Mouse (Mus musculus) neural tube, embryonic 12.5 days (tissue): ENCODE measurements at regions not wholly inside any gene's neighbourhood (a gene's known extent, or its start where the extent isn't known, plus 50 kb on each side); places are given as distances from the start of the nearest gene placed in this dataset.

Experiments
- ATAC-seq: fragments of 200-750 bp; cut with Nextera tagmentation; 2 replicates; pipeline ENCODE4 v1.8.0; 2017; ENCODE audit warnings: low read depth, mild to moderate bottlenecking, moderate TSS enrichment, moderate library complexity; ENCODE audit not compliant: low FRiP score
- H3K27ac ChIP-seq: fragments of 300-500 bp; sonication (generic); 2 replicates; pipeline ENCODE4 v1.5.1; 2016
- H3K27me3 ChIP-seq: fragments of 300-500 bp; sonication (generic); replicated peaks from 2 replicates; pipeline ENCODE4 v1.6.1; 2016; ENCODE audit warnings: mild to moderate bottlenecking
- H3K36me3 ChIP-seq: fragments of 300-500 bp; sonication (generic); 2 replicates; pipeline ENCODE4 v1.6.1; 2016; ENCODE audit warnings: mild to moderate bottlenecking
- H3K4me1 ChIP-seq: fragments of 300-500 bp; sonication (generic); 2 replicates; pipeline ENCODE4 v1.6.1; 2016
- H3K4me2 ChIP-seq: fragments of 300-500 bp; sonication (generic); replicated peaks from 2 replicates; pipeline ENCODE4 v1.6.1; 2016; ENCODE audit warnings: mild to moderate bottlenecking
- H3K4me3 ChIP-seq: fragments of 300-500 bp; sonication (generic); 2 replicates; pipeline ENCODE4 v1.5.1; 2016
- H3K9ac ChIP-seq: fragments of 300-500 bp; sonication (generic); 2 replicates; pipeline ENCODE4 v1.6.1; 2016; ENCODE audit warnings: mild to moderate bottlenecking
- H3K9me3 ChIP-seq: fragments of 300-500 bp; sonication (generic); 2 replicates; pipeline ENCODE4 v1.6.1; 2016; ENCODE audit warnings: mild to moderate bottlenecking
- WGBS: fragments of 180-500 bp; shearing (Covaris S2); methylation state at CpG from one replicate; pipeline ENCODE4 v1.1.7; 2016; 5-methylcytosine and 5-hydroxymethylcytosine counted together

GRCm38 (mm10) chr12:12645183-12645582, 296.5 kb downstream of the Mycn start:
- WGBS, result 86% methylated on average over 4 of the region's 4 CpGs
- H3K4me3 ChIP-seq, result no peak overlapping the region
- H3K27me3 ChIP-seq, result no peaks in the 10 kb centered on the region
- no peak overlapping the region for H3K27ac ChIP-seq
- no peak overlapping the region for H3K4me2 ChIP-seq
- H3K9me3 ChIP-seq, result no peaks in the 10 kb centered on the region
- no peak overlapping the region for H3K9ac ChIP-seq
- H3K4me1 ChIP-seq, result no peaks in the 10 kb centered on the region
- no peaks in the 10 kb centered on the region for H3K36me3 ChIP-seq
- no peak for ATAC-seq

- Histone ChIP-seq H3K9ac (no peak overlapping the region), H3K36me3 (no peaks in the 10 kb centered on the region)
- no peak for ATAC-seq
These were observed 298.3 kb downstream of the Mycn start for GRCm38 (mm10) chr12:12643247-12643963.

DNA sequence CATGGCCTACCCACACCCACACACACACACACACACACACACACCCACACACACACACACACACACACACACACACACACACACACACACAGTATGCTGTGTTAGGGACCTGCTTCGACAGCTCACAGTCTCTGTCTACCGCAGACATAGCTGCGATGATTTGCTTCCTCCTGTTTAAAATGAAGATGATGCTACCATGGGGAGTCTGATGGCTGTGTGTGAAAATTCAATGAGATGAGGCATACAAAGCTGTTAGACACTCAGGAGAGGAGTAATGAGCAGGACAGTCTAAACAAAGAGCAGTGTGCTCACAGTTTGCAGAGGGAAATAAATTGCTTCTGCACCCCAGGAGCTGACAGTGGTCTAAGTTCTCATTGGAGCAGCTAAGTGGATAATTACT, 306.4 kb downstream of the Mycn start:
- Histone ChIP-seq H3K9me3 (no peaks in the 10 kb centered on the region), H3K4me3 (no peak overlapping the region), H3K27ac (no peak overlapping the region), H3K9ac (no peak overlapping the region), H3K4me2 (no peak overlapping the region), H3K4me1 (no peaks in the 10 kb centered on the region; the same call in 1 of the 2 replicates), H3K36me3 (no peaks in the 10 kb centered on the region), H3K27me3 (no peaks in the 10 kb centered on the region)
- no peak for ATAC-seq
- 47% methylated on average over 3 of the region's 3 CpGs for WGBS

More at GRCm38 (mm10) chr12:12643247-12643963, 298.3 kb downstream of the Mycn start:
- Histone ChIP-seq H3K27me3 (no peaks in the 10 kb centered on the region), H3K9me3 (no peaks in the 10 kb centered on the region), H3K27ac (no peak overlapping the region), H3K4me1 (no peaks in the 10 kb centered on the region), H3K4me2 (no peak overlapping the region), H3K4me3 (no peak overlapping the region)
- WGBS, result 77% methylated on average over 11 of the region's 11 CpGs

- H3K9me3 ChIP-seq, result no peaks in the 10 kb centered on the region
- WGBS, result 91% methylated on average over 4 of the region's 4 CpGs
- no peak overlapping the region for H3K4me3 ChIP-seq
- no peaks in the 10 kb centered on the region for H3K27me3 ChIP-seq
- no peak for ATAC-seq
- peaks cover 8% of the 10 kb centered on the region for H3K4me1 ChIP-seq
- H3K9ac ChIP-seq, result no peak overlapping the region
- no peaks in the 10 kb centered on the region for H3K36me3 ChIP-seq
- H3K27ac ChIP-seq, result no peak overlapping the region
- H3K4me2 ChIP-seq, result no peak overlapping the region
These were observed 314.1 kb downstream of the Mycn start for GRCm38 (mm10) chr12:12627597-12627996.

GRCm38 (mm10) chr12:12625788-12626187, 315.9 kb downstream of the Mycn start:
- no peak overlapping the region for H3K9ac ChIP-seq
- H3K4me2 ChIP-seq, result no peak overlapping the region
- H3K27ac ChIP-seq, result no peak overlapping the region
- no peaks in the 10 kb centered on the region for H3K36me3 ChIP-seq
- no peaks in the 10 kb centered on the region for H3K27me3 ChIP-seq
- WGBS, result 85% methylated on average over 1 of the region's 1 CpGs
- H3K9me3 ChIP-seq, result no peaks in the 10 kb centered on the region
- peaks cover 8% of the 10 kb centered on the region for H3K4me1 ChIP-seq
- no peak overlapping the region for H3K4me3 ChIP-seq
- ATAC-seq, result no peak

DNA sequence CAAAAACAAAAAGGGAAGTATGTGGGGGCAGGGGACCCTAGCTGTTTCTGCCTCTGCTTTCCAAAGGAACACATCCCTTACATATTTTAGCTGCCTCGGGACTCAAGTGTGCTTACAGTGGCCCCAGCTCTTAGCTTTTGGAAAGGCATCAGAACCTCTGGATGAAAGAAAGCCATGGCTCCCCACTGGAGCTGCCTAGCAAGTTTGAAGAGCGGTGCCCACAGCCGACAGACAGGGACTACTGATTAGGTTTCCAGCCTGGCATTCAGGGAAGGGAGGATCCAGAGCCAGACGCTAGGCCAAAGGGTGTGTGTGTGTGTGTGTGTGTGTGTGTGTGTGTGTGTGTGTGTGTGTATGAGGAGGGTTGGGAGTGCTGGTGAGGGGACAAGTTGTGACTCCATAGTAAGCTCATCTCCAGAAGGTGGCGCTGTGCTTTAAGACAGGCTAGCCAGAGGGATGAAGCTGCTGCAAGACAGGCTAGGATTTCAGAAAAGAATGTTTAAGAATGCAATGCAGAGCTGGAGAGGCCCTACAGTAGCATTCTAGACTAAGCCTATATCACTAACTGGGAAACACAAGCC, 318.9 kb downstream of the Mycn start:
- peak; percentile 84 for ATAC-seq
- H3K9ac ChIP-seq, result no peak overlapping the region
- H3K9me3 ChIP-seq, result no peaks in the 10 kb centered on the region
- no peak overlapping the region for H3K27ac ChIP-seq
- no peaks in the 10 kb centered on the region for H3K27me3 ChIP-seq
- WGBS, result 18% methylated on average over 5 of the region's 5 CpGs
- no peak overlapping the region for H3K4me3 ChIP-seq
- H3K4me1 ChIP-seq, result peaks cover 8% of the 10 kb centered on the region
- no peak overlapping the region for H3K4me2 ChIP-seq
- H3K36me3 ChIP-seq, result no peaks in the 10 kb centered on the region

- H3K9me3 ChIP-seq, result no peaks in the 10 kb centered on the region
- 82% methylated on average over 9 of the region's 9 CpGs for WGBS
These were observed 320.2 kb downstream of the Mycn start for GRCm38 (mm10) chr12:12621506-12621905.

DNA sequence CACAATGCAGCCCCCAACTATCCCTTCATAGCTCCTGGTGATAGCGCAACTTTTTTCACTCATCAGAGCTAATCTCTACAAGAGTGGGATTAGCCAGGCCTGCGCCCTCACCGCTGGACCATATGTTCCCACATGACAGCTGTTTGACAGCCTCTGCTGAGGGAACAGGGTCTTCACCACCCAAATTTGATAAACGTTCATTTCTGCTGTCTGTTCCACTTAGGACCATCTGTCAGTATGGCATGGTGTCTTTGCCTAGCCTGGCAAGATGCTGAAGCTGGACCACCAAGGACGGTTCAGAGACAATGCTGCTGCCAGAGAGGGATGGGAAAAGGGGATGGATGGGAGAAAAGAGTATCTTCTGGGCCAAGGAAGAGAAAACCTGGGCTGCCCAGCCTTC, 321.4 kb downstream of the Mycn start:
- Histone ChIP-seq H3K9me3 (no peaks in the 10 kb centered on the region), H3K27ac (no peak overlapping the region), H3K4me2 (no peak overlapping the region), H3K36me3 (no peaks in the 10 kb centered on the region), H3K27me3 (no peaks in the 10 kb centered on the region), H3K4me1 (peaks cover 8% of the 10 kb centered on the region), H3K9ac (no peak overlapping the region), H3K4me3 (no peak overlapping the region)
- ATAC-seq, result no peak
- WGBS, result 81% methylated on average over 5 of the region's 5 CpGs

More at GRCm38 (mm10) chr12:12621506-12621905, 320.2 kb downstream of the Mycn start:
- Histone ChIP-seq H3K4me1 (peaks cover 8% of the 10 kb centered on the region), H3K27me3 (no peaks in the 10 kb centered on the region), H3K36me3 (no peaks in the 10 kb centered on the region), H3K27ac (no peak overlapping the region), H3K4me3 (no peak overlapping the region), H3K4me2 (no peak overlapping the region), H3K9ac (no peak overlapping the region)
- ATAC-seq, result no peak

- no peak overlapping the region for H3K9ac ChIP-seq
- 75% methylated on average over 5 of the region's 5 CpGs for WGBS
- H3K4me3 ChIP-seq, result no peak overlapping the region
- H3K9me3 ChIP-seq, result no peaks in the 10 kb centered on the region
- H3K4me1 ChIP-seq, result peaks cover 8% of the 10 kb centered on the region
- no peak overlapping the region for H3K27ac ChIP-seq
- no peak overlapping the region for H3K4me2 ChIP-seq
- H3K27me3 ChIP-seq, result no peaks in the 10 kb centered on the region
- ATAC-seq, result no peak
- H3K36me3 ChIP-seq, result no peaks in the 10 kb centered on the region
These were observed 322.3 kb downstream of the Mycn start for GRCm38 (mm10) chr12:12619431-12619830.

DNA sequence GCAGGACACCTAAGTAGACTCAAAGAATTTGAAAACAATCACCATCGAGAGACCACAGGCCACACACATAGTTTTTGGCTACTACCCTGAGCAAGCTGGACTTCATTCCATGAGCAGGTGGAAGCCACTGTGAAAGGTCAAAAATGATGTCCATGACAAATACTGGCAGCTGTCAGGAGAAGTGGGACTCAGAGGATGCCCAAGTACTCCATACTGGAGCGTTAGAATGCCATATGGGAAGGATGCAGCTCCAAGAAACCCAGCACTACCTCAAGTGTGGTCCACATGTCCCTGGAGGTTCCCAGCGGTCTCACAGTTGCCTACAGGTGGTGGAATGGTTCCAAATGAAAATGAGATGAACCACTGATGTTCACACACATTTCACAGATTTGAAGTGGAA, 329.2 kb downstream of the Mycn start:
- Histone ChIP-seq H3K4me3 (no peak overlapping the region), H3K9ac (no peak overlapping the region), H3K9me3 (no peaks in the 10 kb centered on the region), H3K4me2 (no peak overlapping the region), H3K27ac (no peak overlapping the region), H3K36me3 (no peaks in the 10 kb centered on the region), H3K27me3 (no peaks in the 10 kb centered on the region), H3K4me1 (no peaks in the 10 kb centered on the region)
- WGBS, result 89% methylated on average over 3 of the region's 3 CpGs
- ATAC-seq, result no peak

DNA sequence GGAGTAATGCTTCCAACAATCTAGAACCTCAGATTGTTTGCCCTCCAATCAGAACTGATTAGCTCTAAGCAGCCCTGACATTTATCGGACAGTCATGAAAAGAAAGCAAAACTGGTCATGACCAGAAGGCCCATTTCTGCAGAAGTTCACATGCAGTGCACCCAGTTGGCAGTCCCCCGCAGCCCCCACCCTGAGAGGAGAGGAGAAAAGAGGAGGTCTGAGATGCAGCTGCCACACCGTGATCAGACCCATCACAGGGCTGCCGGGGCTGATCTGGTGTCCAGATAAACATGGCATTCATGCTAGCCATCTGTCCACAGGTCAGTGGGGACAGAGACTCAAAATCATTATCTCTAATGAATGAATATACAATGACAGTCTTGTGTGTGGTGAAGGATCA, 330.9 kb downstream of the Mycn start:
- no peak overlapping the region for H3K4me3 ChIP-seq
- no peaks in the 10 kb centered on the region for H3K9me3 ChIP-seq
- H3K4me1 ChIP-seq, result no peaks in the 10 kb centered on the region
- no peak overlapping the region for H3K27ac ChIP-seq
- 64% methylated on average over 4 of the region's 4 CpGs for WGBS
- H3K36me3 ChIP-seq, result no peaks in the 10 kb centered on the region
- ATAC-seq, result no peak
- H3K4me2 ChIP-seq, result no peak overlapping the region
- no peak overlapping the region for H3K9ac ChIP-seq
- no peaks in the 10 kb centered on the region for H3K27me3 ChIP-seq

DNA sequence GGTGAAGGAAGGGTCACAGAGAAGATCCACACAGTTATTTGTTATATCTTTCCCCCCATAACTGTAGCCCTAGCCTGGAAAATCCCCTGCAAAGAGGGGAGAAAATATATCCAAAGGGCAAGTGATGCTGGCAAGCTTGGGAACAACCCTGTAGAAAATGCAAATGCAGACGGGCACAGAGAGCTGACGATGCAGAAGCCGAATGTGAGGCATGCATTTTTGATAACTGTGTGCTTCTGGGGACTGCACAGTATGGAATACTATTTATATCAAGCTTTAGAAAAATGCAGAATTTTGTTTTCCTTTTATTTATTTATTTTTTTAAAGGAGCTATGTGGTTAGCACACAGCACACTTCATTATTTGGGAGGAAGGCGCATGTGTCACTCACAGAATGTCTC, 333.7 kb downstream of the Mycn start:
- Histone ChIP-seq H3K36me3 (no peaks in the 10 kb centered on the region), H3K4me3 (no peak overlapping the region), H3K4me2 (no peak overlapping the region), H3K4me1 (no peaks in the 10 kb centered on the region), H3K27me3 (no peaks in the 10 kb centered on the region), H3K9me3 (no peaks in the 10 kb centered on the region), H3K27ac (no peak overlapping the region), H3K9ac (no peak overlapping the region)
- ATAC-seq, result no peak
- WGBS, result 91% methylated on average over 4 of the region's 4 CpGs

DNA sequence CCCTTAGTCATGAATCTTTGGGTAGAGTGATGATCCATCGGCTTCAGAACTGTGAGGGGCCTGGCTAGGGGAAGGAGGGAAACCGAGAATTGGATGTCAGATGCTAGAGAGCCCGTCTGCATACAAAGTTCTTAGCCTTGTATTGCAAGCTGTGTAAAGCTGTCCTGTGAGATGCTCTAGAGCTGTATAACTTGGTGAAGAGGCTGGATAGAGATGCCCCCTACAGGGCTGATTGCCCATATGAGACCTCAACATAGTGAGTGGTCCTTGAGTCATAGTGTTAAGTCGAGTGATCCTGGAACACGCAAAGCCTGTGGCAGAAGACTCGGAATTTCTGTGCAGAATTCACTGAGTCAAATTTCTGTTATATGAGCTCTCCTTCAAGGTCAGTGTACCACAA, 334.8 kb downstream of the Mycn start:
- H3K36me3 ChIP-seq, result no peaks in the 10 kb centered on the region
- no peaks in the 10 kb centered on the region for H3K4me1 ChIP-seq
- H3K4me3 ChIP-seq, result no peak overlapping the region
- WGBS, result 90% methylated on average over 6 of the region's 6 CpGs
- H3K27ac ChIP-seq, result no peak overlapping the region
- H3K9me3 ChIP-seq, result no peaks in the 10 kb centered on the region
- no peaks in the 10 kb centered on the region for H3K27me3 ChIP-seq
- ATAC-seq, result no peak
- no peak overlapping the region for H3K4me2 ChIP-seq
- no peak overlapping the region for H3K9ac ChIP-seq
